ENCODE assay signal across 9 mouse cellular contexts in genomic region chr4:150073102-150073473, GRCm38 (mm10). TPM values are rescaled to one million over a fixed set of nuclear protein-coding genes. Genes with fewer than 3 reads are reported as not detected.
DNase-seq lines count a peak whose midpoint lies in the region; ATAC-seq and TF ChIP-seq lines count a peak whose summit lies in the region.
"Had no signal": no experiment of that assay in that cellular context is flagged by ENCODE, and none has a peak within 500 bp of the region (broad histone marks: within the 10 kb centered on the region; RNA-seq: fewer than 3 reads in every experiment).

No protein-coding gene starts in this region.

- no peaks in the 10 kb centered on the region for H3K27me3 ChIP-seq in heart, postnatal 0 days (ENCODE audit: control insufficient read depth, insufficient read depth, low read length)
- no peaks in the 10 kb centered on the region for H3K27me3 ChIP-seq in spleen, adult 2 months (ENCODE audit: control insufficient read depth, insufficient read depth, low read length)
- H3K27me3 ChIP-seq: liver, embryonic 15.5 days had no signal

- H3K9ac ChIP-seq in heart, postnatal 0 days (replicated peaks; ENCODE audit: low read depth, low read length) = no peak overlapping the region
- H3K9ac ChIP-seq: liver, embryonic 15.5 days had no signal

- no peaks in the 10 kb centered on the region for H3K36me3 ChIP-seq in heart, postnatal 0 days (replicated peaks; ENCODE audit: control insufficient read depth, insufficient read depth, low read length)
- H3K36me3 ChIP-seq in spleen, adult 2 months (ENCODE audit: control insufficient read depth, insufficient read depth, low read length) = no peaks in the 10 kb centered on the region
- H3K36me3 ChIP-seq: liver, embryonic 15.5 days had no signal

- H3K4me1 ChIP-seq in heart, postnatal 0 days (ENCODE audit: control insufficient read depth, insufficient read depth) = no peaks in the 10 kb centered on the region
- H3K4me1 ChIP-seq in spleen, adult 2 months (ENCODE audit: control insufficient read depth, insufficient read depth, insufficient read length) = no peaks in the 10 kb centered on the region

- no peak for TF ChIP-seq POLR2A in spleen, adult 2 months (IDR thresholded peaks at IDR 0.05; ENCODE audit: low read depth, low read length)

- H3K9me3 ChIP-seq in heart, postnatal 0 days (replicated peaks; ENCODE audit: control insufficient read depth, low read length) = no peaks in the 10 kb centered on the region
- H3K9me3 ChIP-seq: liver, embryonic 15.5 days had no signal

- H3K4me2 ChIP-seq in heart, postnatal 0 days (ENCODE audit: low read depth, low read length) = no peak overlapping the region
- H3K4me2 ChIP-seq: liver, embryonic 15.5 days had no signal

- no peak for TF ChIP-seq EP300 in heart, postnatal 0 days (IDR thresholded peaks at IDR 0.05; ENCODE audit: low read depth)

- peak; percentile 37 for ATAC-seq in heart, postnatal 0 days (ENCODE audit: insufficient read depth, low read depth)

- 15% methylated on average over 8 of the region's 8 CpGs for WGBS in heart, postnatal 0 days
- WGBS in spleen, adult 2 months = 16% methylated on average over 8 of the region's 8 CpGs

- peak; percentile 43 for DNase-seq in heart, postnatal 0 days (ENCODE audit: low spot score)
- no peak for DNase-seq in heart, adult 9 months (ENCODE audit: low spot score in 2 of 2)
- DNase-seq in spleen, adult 2 months (ENCODE audit: low read depth in 1 of 2, low spot score in 2 of 2) = peak in 1 of 2 experiments; percentile 52
- no peak for DNase-seq in spleen, adult 12 weeks (ENCODE audit: low spot score)
- DNase-seq in cerebellum, adult 8-10 months = peak; percentile 38
- peak; percentile 61 to 71 for DNase-seq in kidney, postnatal 25 days
- DNase-seq in retina, postnatal 1 day = peak; percentile 70
- DNase-seq in frontal cortex, postnatal 10 days (ENCODE audit: low spot score in 2 of 2) = no peak

- H3K4me3 ChIP-seq in heart, postnatal 0 days (ENCODE audit: low read depth, low read length) = no peak overlapping the region
- no peak overlapping the region for H3K4me3 ChIP-seq in spleen, adult 2 months (ENCODE audit: extremely low read depth, insufficient read depth, insufficient read length)
- H3K4me3 ChIP-seq: liver, embryonic 15.5 days had no signal

- H3K27ac ChIP-seq in heart, postnatal 0 days (ENCODE audit: low read depth) = no peak overlapping the region
- no peak overlapping the region for H3K27ac ChIP-seq in spleen, adult 2 months (ENCODE audit: insufficient read depth, low read length)
- H3K27ac ChIP-seq: liver, embryonic 15.5 days had no signal

- TF ChIP-seq CTCF in heart, postnatal 0 days (IDR thresholded peaks at IDR 0.05; ENCODE audit: low read depth) = peak; percentile 77
- peak; percentile 80; the same call in 1 of the 2 replicates for TF ChIP-seq CTCF in spleen, adult 2 months (IDR thresholded peaks at IDR 0.05; ENCODE audit: extremely low read depth, insufficient read depth, insufficient read length, insufficient replicate concordance)

RNA-seq across cellular contexts. Expression of gene Gpr157, which starts 14.1 kb away (rescaled TPM):
- 15.0 and 23.3 TPM in 2 replicates for total RNA-seq in heart, postnatal 0 days (2014; rRNA removed; ENCODE audit: low replicate concordance)
- 4.3 and 4.5 TPM in 2 replicates for polyA plus RNA-seq in heart, postnatal 0 days (2015; fragmentation: Nextera tagmentation; extraction: Ambion mirVana)
- polyA plus RNA-seq in spleen, adult 2 months (2012; rRNA removed) = 4.2 and 5.8 TPM in 2 replicates

RNA-seq across cellular contexts. Expression of gene Slc2a5, which starts 46.0 kb away (rescaled TPM):
- total RNA-seq in heart, postnatal 0 days (2014; rRNA removed; ENCODE audit: low replicate concordance) = 0.58 TPM in 1 of 2 replicates, not detected in the other
- polyA plus RNA-seq in heart, postnatal 0 days (2015; fragmentation: Nextera tagmentation; extraction: Ambion mirVana) = 0.42 and 0.59 TPM in 2 replicates
- 0.05 and 0.18 TPM in 2 replicates for polyA plus RNA-seq in spleen, adult 2 months (2012; rRNA removed)

Comparison
In these comparisons a context has a peak if more than half of its experiments do, and no peak if none do; other contexts are left out.
1. DNase-seq: peak in heart, postnatal 0 days (single experiment), cerebellum, adult 8-10 months (single experiment), kidney, postnatal 25 days (2 of 2) and retina, postnatal 1 day (single experiment); none in heart, adult 9 months (0 of 2), spleen, adult 12 weeks (single experiment) and frontal cortex, postnatal 10 days (0 of 2).